Mouse (Mus musculus): ENCODE results near the gene Enpp1.

Enpp1 gene

DNA sequence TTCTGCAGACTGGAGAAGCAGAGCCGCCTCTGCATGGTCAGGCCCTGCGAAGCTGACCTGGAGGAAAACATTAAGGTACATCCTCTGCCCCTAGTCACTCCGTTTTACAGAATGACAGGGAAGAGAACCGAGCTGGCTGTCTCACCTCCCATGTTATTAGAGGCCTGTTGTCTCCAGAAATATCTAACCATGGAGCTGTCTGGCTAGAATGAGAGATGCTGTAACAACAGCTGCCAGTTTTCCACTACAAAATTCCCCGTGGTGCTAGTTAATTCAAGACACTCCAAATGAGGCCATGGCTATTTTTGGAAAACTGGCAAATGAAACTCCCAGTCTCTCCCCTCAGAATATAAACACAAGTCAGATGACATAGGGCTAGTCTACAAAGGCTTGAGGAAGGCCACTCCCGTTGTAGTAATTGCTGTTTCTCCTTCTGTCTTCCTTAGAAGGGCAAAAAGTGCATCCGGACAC lies 115.1 kb downstream of the Enpp1 start:
- DNase-seq (ENCODE audit: low spot score in 2 of 2): no peak

DNA sequence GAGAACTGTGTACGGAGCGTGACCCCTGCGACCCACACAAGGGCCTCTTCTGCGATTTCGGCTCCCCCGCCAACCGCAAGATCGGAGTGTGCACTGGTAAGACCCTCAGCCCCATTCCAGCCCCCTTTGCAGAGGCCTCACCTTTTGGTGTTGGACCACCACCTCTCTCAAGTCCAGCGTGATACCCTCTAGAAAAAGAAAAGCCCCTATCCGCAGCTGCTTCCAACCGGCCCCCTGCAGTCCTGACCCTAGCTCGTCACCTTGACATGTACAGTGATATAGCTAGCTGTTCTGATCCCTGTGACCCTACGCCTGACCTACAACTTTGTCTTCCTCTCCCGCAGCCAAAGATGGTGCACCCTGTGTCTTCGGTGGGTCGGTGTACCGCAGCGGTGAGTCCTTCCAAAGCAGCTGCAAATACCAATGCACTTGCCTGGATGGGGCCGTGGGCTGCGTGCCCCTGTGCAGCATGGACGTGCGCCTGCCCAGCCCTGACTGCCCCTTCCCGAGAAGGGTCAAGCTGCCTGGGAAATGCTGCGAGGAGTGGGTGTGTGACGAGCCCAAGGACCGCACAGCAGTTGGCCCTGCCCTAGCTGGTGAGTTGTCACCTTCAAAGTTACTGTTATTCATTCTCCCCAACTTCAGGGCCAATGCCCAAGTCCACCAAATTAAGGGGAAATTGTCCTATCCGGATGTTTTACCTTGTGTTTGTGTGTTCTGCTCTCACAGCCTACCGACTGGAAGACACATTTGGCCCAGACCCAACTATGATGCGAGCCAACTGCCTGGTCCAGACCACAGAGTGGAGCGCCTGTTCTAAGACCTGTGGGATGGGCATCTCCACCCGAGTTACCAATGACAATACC lies 115.7 kb downstream of the Enpp1 start:
- no peak for DNase-seq (ENCODE audit: low spot score in 2 of 2)

DNA sequence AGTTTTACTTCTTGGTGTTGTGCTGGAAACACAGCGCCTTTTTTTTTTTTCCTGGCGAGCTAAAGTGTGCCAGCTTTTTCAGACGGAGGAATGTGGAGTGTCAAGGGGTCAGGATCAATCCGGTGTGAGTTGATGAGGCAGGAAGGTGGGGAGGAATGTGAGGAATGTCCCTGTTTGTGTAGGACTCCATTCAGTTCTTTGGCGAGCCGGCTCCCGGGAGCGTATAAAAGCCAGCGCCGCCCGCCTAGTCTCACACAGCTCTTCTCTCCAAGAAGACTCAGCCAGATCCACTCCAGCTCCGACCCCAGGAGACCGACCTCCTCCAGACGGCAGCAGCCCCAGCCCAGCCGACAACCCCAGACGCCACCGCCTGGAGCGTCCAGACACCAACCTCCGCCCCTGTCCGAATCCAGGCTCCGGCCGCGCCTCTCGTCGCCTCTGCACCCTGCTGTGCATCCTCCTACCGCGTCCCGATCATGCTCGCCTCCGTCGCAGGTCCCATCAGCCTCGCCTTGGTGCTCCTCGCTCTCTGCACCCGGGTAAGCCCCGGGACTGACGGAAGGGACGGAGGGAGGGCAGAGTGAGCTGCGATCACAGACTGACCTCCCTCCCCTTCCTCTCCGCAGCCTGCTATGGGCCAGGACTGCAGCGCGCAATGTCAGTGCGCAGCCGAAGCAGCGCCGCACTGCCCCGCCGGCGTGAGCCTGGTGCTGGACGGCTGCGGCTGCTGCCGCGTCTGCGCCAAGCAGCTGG lies 116.5 kb downstream of the Enpp1 start, which contains the start of gene Ccn2:
Gene Ccn2 (plus strand): TSS at position 193 of the 753 bp plus-strand sequence.
- DNase-seq (ENCODE audit: low spot score in 2 of 2): peak in 1 of 2 experiments; percentile 8

DNA sequence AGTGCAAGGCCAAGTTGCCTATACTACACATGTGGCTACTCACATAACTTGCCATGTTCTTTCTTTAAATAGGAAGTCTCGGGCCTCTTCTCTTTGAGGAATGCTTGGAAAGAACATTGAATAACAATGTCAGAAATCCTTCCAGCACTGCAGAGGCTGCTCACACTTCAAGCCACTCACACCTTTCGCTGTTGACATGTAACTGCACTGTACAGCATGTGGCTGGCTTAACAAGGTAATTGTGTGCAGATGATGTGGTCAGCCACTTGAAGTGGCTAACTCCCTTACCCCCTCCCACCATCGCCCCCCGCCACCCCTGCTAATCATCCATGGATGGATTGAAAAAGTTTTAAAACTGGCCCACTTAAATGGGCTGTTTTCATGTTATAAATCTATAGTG lies 118.4 kb downstream of the Enpp1 start:
- no peak for DNase-seq (ENCODE audit: low spot score in 2 of 2)

DNA sequence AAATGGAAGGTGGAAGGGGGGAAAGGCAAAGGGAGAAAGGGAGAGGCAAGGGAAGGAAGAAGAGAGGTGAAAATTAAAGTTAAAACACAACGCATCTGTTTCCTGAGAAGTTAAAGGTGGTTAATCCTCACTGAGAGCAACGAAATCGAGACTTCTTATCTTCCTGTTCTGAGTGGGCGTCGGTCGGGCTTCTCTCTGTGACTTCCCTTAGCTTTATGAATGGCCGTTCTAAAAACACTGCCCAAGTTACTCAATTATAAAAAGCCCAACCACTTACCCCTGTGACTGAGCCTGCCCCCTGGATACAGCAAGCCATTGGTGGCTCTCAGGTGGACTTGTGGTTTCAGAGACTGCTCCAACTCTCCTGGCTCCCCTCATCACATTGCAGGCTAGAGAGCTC lies 119.0 kb downstream of the Enpp1 start:
- no peak for DNase-seq (ENCODE audit: low spot score in 2 of 2)

DNA sequence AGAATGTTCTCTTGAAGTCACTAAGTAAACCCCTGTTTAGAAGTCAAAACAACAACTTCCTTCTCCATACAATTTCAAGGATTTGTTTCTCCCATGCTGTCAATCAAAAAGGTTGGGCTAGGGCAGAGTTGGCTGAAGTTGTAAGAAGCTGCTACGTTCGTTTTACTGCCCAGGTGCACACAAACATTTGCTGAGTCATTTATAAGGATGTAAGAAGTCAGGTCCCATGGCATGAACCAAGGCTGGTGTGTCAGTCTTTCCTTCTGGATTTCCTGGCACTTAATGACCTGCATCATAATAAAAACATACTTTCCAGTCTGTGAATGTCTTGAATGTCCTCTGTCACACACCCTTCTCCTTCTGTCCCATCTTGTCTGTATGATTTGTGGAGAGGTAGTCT lies 119.6 kb downstream of the Enpp1 start:
- DNase-seq (ENCODE audit: low spot score in 2 of 2): no peak

DNA sequence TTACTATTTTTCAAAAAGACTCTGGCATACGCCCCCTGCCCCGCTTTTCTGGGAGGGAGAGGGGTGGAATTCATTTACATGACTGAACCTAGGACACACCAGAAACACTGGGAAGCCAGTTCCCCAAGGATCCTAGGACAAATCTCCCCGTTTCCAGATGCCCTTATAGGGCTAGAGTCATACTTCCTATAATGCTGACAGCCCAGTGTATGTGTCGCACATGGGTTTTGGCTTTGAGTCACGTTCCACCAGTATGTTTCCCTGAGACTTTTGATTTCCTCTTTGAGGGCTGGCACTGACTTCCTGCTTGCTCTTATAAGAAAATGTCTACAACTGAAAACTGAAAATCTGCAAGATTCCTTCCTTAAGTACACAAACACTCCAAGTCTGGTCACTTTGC lies 120.2 kb downstream of the Enpp1 start:
- no peak for DNase-seq (ENCODE audit: low spot score in 2 of 2)

DNA sequence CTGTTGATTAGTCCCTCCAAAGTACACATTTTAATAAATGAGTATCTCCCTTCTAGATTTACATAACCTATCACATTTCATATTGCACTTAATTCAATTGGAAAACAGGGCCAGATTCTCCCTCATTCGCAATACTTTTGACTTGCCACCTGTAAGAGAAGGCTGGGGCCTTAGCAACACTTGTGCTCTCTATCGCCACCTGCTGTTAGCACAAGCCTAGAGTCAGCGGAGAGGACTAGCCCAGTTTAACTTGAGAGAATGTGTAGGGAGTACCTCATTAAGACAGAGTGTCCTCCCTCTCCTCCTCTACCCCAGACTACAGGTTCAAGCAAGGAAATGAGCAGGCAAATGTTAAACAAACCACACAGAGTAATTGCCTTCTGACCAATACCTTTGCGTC lies 120.8 kb downstream of the Enpp1 start:
- peak; percentile 32 to 35 for DNase-seq (ENCODE audit: low spot score in 2 of 2)

DNA sequence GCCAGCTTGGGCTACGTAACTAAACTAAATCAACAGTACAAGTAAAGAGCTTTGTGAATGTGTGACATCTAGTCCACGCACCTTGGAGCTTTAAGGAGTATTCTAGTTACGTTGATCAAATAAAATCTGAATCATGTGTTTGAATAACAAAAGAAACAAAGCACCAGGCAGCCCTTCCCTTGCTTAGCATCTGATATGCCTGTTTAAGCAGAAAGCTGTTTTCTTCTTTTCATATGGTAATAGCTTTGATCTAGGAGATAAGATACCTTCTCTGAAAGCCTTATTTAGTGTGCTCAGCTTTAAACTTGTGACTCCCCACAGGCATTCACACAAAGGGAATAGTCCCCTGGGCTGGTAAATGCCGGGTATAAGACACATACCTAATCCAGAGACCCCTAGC lies 121.4 kb downstream of the Enpp1 start:
- DNase-seq (ENCODE audit: low spot score in 2 of 2): no peak

DNA sequence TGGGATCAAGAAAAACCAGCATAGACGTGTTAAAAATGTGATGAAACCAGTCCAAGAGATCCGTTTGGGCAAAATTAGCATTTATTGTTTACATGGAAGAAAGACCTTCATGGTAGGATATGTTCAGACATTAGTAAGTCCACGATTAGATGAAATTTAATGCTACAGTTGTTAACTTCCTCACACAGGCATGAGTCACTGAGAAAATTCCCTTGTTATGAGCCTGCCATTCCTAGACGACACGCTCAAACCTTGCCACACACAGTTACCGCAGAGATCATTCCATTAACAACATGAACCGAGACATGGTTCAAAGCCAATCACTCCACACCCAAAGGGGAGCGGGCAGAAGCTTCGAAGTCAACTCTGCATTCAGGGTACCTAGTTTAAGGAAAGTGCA lies 122.7 kb downstream of the Enpp1 start:
- DNase-seq (ENCODE audit: low spot score in 2 of 2): no peak

DNA sequence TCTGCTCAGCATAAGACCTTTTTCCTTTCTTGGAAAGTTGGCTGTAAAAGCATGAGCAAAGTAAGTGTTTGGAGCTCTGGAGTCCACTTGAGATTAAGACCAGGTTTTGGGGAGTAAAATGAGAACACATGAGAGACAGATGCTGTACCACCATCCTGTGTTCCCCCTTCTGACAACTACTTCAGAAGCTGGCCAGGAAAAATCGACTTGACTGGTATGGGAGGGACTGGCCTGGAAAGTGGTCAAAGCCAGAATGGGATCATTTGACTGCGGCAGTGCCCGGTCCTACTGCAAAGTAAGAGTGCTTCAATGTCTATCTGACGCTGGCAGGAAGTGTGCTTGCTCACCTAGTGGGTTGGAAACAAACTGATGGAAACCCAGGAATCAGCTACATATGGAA lies 123.1 kb downstream of the Enpp1 start:
- no peak for DNase-seq (ENCODE audit: low spot score in 2 of 2)

Measured in spleen, postnatal 36 days (tissue).